Comparison of ENCODE assay signal across 8 mouse cellular contexts in genomic region chr16:92605606-92606490, GRCm38 (mm10).
DNase-seq lines count a peak whose midpoint lies in the region; ATAC-seq and TF ChIP-seq lines count a peak whose summit lies in the region.

No protein-coding gene starts in this region.

- no peaks in the 10 kb centered on the region for H3K36me3 ChIP-seq in hindbrain, embryonic 11.5 days (ENCODE audit: control insufficient read depth, insufficient read depth, low read length)
- H3K36me3 ChIP-seq in liver, embryonic 14.5 days (replicated peaks; ENCODE audit: control insufficient read depth, insufficient read depth, low read depth), result peaks cover 3% of the 10 kb centered on the region; the same call in 1 of the 2 replicates

- peak overlapping the region; percentile 56 for H3K4me2 ChIP-seq in hindbrain, embryonic 11.5 days (replicated peaks; ENCODE audit: low read depth, low read length)
- peak overlapping the region; percentile 18 for H3K4me2 ChIP-seq in liver, embryonic 14.5 days (ENCODE audit: low read depth)

- H3K4me3 ChIP-seq in hindbrain, embryonic 11.5 days (ENCODE audit: low read depth, low read length), result peak overlapping the region; percentile 39
- 0 out of 4 replicates have a peak overlapping the region, but pooled peaks of 1 of the 2 experiments have one; percentile 12 for H3K4me3 ChIP-seq in liver, embryonic 14.5 days (ENCODE audit: insufficient read depth in 1 of 2, low read depth in 2 of 2, low read length in 2 of 2)

- no peak overlapping the region for H3K27ac ChIP-seq in hindbrain, embryonic 11.5 days (ENCODE audit: low read depth, low read length)
- no peak overlapping the region for H3K27ac ChIP-seq in liver, embryonic 14.5 days

- H3K9ac ChIP-seq in hindbrain, embryonic 11.5 days (ENCODE audit: low read depth, low read length), result peak overlapping the region; percentile 50; the same call in 1 of the 2 replicates
- no peak overlapping the region; the same call in 1 of the 2 replicates for H3K9ac ChIP-seq in liver, embryonic 14.5 days (replicated peaks)

- intact Hi-C loops in heart, postnatal 14 days (cut with DNase I), result no loop called here

- no peak for TF ChIP-seq CTCF in liver, embryonic 14.5 days (IDR thresholded peaks at IDR 0.05; ENCODE audit: low read depth)

- DNase-seq in heart, adult 11 months, result peak; percentile 88
- no peak for DNase-seq in heart, postnatal 14 days
- peak; percentile 86 for DNase-seq in ZHBTc4 (ENCODE audit: low read depth, low spot score)
- DNase-seq in hindbrain, embryonic 11.5 days (ENCODE audit: low spot score), result peak; percentile 67
- no peak for DNase-seq in liver, embryonic 14.5 days (ENCODE audit: low read depth in 3 of 3, low spot score in 3 of 3)
- peak; percentile 13 for DNase-seq in right cerebral cortex, postnatal 25 days
- no peak for DNase-seq in cerebellum, adult 9-11 months

- H3K27me3 ChIP-seq in hindbrain, embryonic 11.5 days (ENCODE audit: control insufficient read depth, insufficient read depth, low read length), result peaks cover 7% of the 10 kb centered on the region; the same call in 1 of the 2 replicates
- no peaks in the 10 kb centered on the region for H3K27me3 ChIP-seq in liver, embryonic 14.5 days (ENCODE audit: control insufficient read depth, insufficient read depth, low read length)

- peak; percentile 54 for ATAC-seq in hindbrain, embryonic 11.5 days (ENCODE audit: low FRiP score)
- no peak for ATAC-seq in liver, embryonic 14.5 days (ENCODE audit: insufficient read depth)
- no peak for ATAC-seq in activated CD4-positive, CD25-positive, alpha-beta regulatory T cell, adult 4 months

- 0 out of 2 replicates have a peak, but pooled peaks cover 4% of the 10 kb centered on the region for H3K4me1 ChIP-seq in hindbrain, embryonic 11.5 days (replicated peaks; ENCODE audit: control insufficient read depth, insufficient read depth, low read length)
- H3K4me1 ChIP-seq in liver, embryonic 14.5 days (replicated peaks; ENCODE audit: control insufficient read depth in 2 of 2, insufficient read depth in 2 of 2, low read length in 1 of 2), result no peaks in the 10 kb centered on the region

- no peaks in the 10 kb centered on the region for H3K9me3 ChIP-seq in hindbrain, embryonic 11.5 days (ENCODE audit: control insufficient read depth, low read length)
- no peaks in the 10 kb centered on the region for H3K9me3 ChIP-seq in liver, embryonic 14.5 days (ENCODE audit: control insufficient read depth, low read length)

- 12% methylated on average over 57 of the region's 64 CpGs for WGBS in hindbrain, embryonic 11.5 days
- 80% methylated on average over 64 of the region's 64 CpGs for WGBS in liver, embryonic 14.5 days (ENCODE audit: insufficient replicate concordance)

- TF ChIP-seq EP300 in liver, embryonic 14.5 days (IDR thresholded peaks at IDR 0.05; ENCODE audit: low read depth), result no peak

Comparison
In these comparisons a context has a peak if more than half of its experiments do, and no peak if none do; other contexts are left out.
1. DNase-seq: peak in heart, adult 11 months (single experiment), ZHBTc4 (single experiment), hindbrain, embryonic 11.5 days (single experiment) and right cerebral cortex, postnatal 25 days (single experiment); none in heart, postnatal 14 days (0 of 2), liver, embryonic 14.5 days (0 of 3) and cerebellum, adult 9-11 months (single experiment).